Mouse (Mus musculus) liver, postnatal 0 days (tissue): ENCODE data around the gene Lipc. TPM values are rescaled to one million over a fixed set of nuclear protein-coding genes. Genes with fewer than 3 reads are reported as not detected.

Experiments
- ATAC-seq: fragments of 200-750 bp; cut with Nextera tagmentation; 2 replicates; pipeline ENCODE4 v1.8.0; 2017; ENCODE audit warnings: mild to moderate bottlenecking, moderate library complexity
- DNase-seq: peaks from one replicate; pipeline ENCODE4 v3.0.0-alpha.2; 2016
- H3K27ac ChIP-seq: fragments of 300-500 bp; sonication (generic); 2 replicates; pipeline ENCODE4 v1.5.1; 2014; ENCODE audit warnings: antibody characterized with exemption, moderate library complexity, mild to moderate bottlenecking, low read depth
- H3K27me3 ChIP-seq: fragments of 300-500 bp; sonication (generic); 2 replicates; pipeline ENCODE4 v1.6.1; 2014; ENCODE audit warnings: low read length, control low read depth, mixed read lengths; ENCODE audit not compliant: insufficient read depth
- H3K36me3 ChIP-seq: fragments of 300-500 bp; sonication (generic); replicated peaks from 2 replicates; pipeline ENCODE4 v1.6.1; 2014; ENCODE audit warnings: mild to moderate bottlenecking, control low read depth, low read length, moderate library complexity, mixed read lengths; ENCODE audit not compliant: insufficient read depth
- H3K4me1 ChIP-seq: fragments of 300-500 bp; sonication (generic); 2 replicates; pipeline ENCODE4 v1.6.1; 2014; ENCODE audit warnings: antibody characterized with exemption, mild to moderate bottlenecking, control low read depth; ENCODE audit not compliant: insufficient read depth
- H3K4me2 ChIP-seq: fragments of 300-500 bp; sonication (generic); 2 replicates; pipeline ENCODE4 v1.6.1; 2014; ENCODE audit warnings: low read depth, mild to moderate bottlenecking, low read length, moderate library complexity, mixed read lengths
- H3K4me3 ChIP-seq: fragments of 300-500 bp; sonication (generic); 2 replicates; pipeline ENCODE4 v1.5.1; 2014; ENCODE audit warnings: low read depth, low read length
- H3K9ac ChIP-seq: fragments of 300-500 bp; sonication (generic); replicated peaks from 2 replicates; pipeline ENCODE4 v1.6.1; 2014; ENCODE audit warnings: mild to moderate bottlenecking, moderate library complexity
- H3K9me3 ChIP-seq: fragments of 300-500 bp; sonication (generic); 2 replicates; pipeline ENCODE4 v1.6.1; 2016; ENCODE audit warnings: mild to moderate bottlenecking, control low read depth, low read length, mixed read lengths
- CTCF ChIP-seq: sonication (generic); IDR thresholded peaks from 2 replicates; pipeline ENCODE4 v1.5.1; 2016; ENCODE audit warnings: antibody characterized with exemption, low read depth
- EP300 ChIP-seq: IDR thresholded peaks from 2 replicates; pipeline ENCODE4 v1.6.1; 2016; ENCODE audit warnings: antibody characterized with exemption, low read depth, mild to moderate bottlenecking
- WGBS: fragments of 180-500 bp; shearing (Covaris S2); extraction: QIAGEN DNeasy Blood & Tissue Kit; methylation state at CpG from one replicate; pipeline ENCODE4 v1.1.7; 2014; ENCODE audit not compliant: insufficient replicate concordance; 5-methylcytosine and 5-hydroxymethylcytosine counted together
- polyA plus RNA-seq: library from polyadenylated mRNA; unstranded; fragments of >200 nt; fragmentation: Nextera tagmentation; extraction: Ambion mirVana; gene quantifications from 2 replicates; pipeline ENCODE4 v1.2.1, GENCODE M21; 2015

Gene Lipc
- 104 and 108 TPM in 2 replicates for polyA plus RNA-seq

DNA sequence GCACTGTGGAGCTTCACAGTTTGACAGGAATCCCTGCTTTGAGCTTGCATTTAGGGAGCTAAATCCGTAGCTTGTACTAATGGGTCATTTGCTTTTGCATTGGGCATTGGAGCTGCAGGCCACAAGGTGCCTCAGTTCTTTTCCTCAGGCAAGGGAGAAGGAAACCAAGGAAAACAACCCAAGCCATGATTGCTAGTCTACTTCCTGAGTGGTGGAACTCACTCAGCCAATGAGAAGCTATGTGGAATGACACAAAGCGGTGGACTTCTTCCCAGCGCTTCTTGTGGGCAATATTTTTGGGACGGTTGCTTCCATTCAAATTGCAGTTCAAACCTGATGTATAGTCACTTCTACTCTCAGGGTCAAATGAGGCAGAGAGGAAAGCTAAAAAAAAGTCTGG is at the start of gene Lipc:
Gene Lipc (minus strand): TSS at position 101 of the 400 bp plus-strand sequence.
- Histone ChIP-seq H3K27ac (no peak within 1 kb of the TSS), H3K4me3 (no peak within 1 kb of the TSS), H3K36me3 (no peaks in the 10 kb centered on the region), H3K9me3 (no peaks in the 10 kb centered on the region), H3K27me3 (no peaks in the 10 kb centered on the region), H3K4me2 (no peak within 1 kb of the TSS), H3K9ac (no peak within 1 kb of the TSS), H3K4me1 (no peaks in the 10 kb centered on the region; the same call in 1 of the 2 replicates)
- TF ChIP-seq EP300 (no peak), CTCF (no peak)
- no peak for DNase-seq
- no peak for ATAC-seq
- 86% methylated on average over 4 of the region's 4 CpGs for WGBS

- no peaks in the 10 kb centered on the region for H3K27me3 ChIP-seq
- 79% methylated on average over 4 of the region's 4 CpGs for WGBS
- TF ChIP-seq CTCF (no peak), EP300 (no peak)
- H3K9ac ChIP-seq = no peak overlapping the region
- ATAC-seq (no peak), DNase-seq (no peak)
- no peak overlapping the region for H3K4me2 ChIP-seq
- no peaks in the 10 kb centered on the region for H3K9me3 ChIP-seq
- H3K27ac ChIP-seq = no peak overlapping the region
- no peak overlapping the region for H3K4me3 ChIP-seq
- H3K36me3 ChIP-seq = no peaks in the 10 kb centered on the region
- no peaks in the 10 kb centered on the region for H3K4me1 ChIP-seq
Measured at GRCm38 (mm10) chr9:70999161-70999560, 47.1 kb upstream of the Lipc start.

GRCm38 (mm10) chr9:70998719-70999118 is 46.7 kb upstream of the Lipc start:
- DNase-seq (no peak), ATAC-seq (0 out of 2 replicates have a peak, but pooled peaks have one; percentile 27)
- Histone ChIP-seq H3K9me3 (no peaks in the 10 kb centered on the region), H3K36me3 (no peaks in the 10 kb centered on the region), H3K4me1 (no peaks in the 10 kb centered on the region), H3K27ac (no peak overlapping the region), H3K27me3 (no peaks in the 10 kb centered on the region), H3K9ac (no peak overlapping the region), H3K4me2 (no peak overlapping the region), H3K4me3 (no peak overlapping the region)
- 67% methylated on average over 6 of the region's 6 CpGs for WGBS
- TF ChIP-seq EP300 = no peak
- no peak for TF ChIP-seq CTCF

- Histone ChIP-seq H3K9ac (no peak overlapping the region), H3K27ac (no peak overlapping the region), H3K4me3 (no peak overlapping the region), H3K4me1 (no peaks in the 10 kb centered on the region), H3K4me2 (no peak overlapping the region), H3K27me3 (no peaks in the 10 kb centered on the region), H3K36me3 (no peaks in the 10 kb centered on the region), H3K9me3 (no peaks in the 10 kb centered on the region)
- no peak for ATAC-seq
- 67% methylated on average over 6 of the region's 6 CpGs for WGBS
- no peak for DNase-seq
- TF ChIP-seq CTCF = no peak
- TF ChIP-seq EP300 = no peak
Measured at GRCm38 (mm10) chr9:70993326-70993725, 41.3 kb upstream of the Lipc start.

DNA sequence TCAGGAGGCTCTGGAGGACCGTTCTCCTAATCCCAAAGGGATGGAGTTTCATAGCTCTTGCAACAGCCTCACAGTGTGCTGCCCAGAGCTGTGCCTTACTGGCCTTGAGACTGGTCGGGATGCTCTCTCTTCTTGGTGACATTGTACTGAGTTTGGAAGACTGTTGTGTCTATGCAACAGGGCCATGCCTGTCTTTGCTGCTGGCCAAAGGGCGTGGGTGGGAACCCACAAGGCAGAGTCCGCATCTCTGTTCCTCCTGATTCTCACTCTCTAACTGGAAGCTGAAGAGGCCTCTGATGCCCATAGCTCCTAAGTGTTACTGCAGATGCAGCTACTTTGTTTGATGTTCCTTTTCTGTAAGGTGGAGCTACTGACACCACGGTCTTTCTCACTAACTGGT is 39.4 kb upstream of the Lipc start:
- ATAC-seq (no peak), DNase-seq (no peak)
- Histone ChIP-seq H3K4me2 (no peak overlapping the region), H3K4me1 (no peaks in the 10 kb centered on the region), H3K27me3 (no peaks in the 10 kb centered on the region), H3K36me3 (no peaks in the 10 kb centered on the region), H3K9me3 (no peaks in the 10 kb centered on the region), H3K27ac (no peak overlapping the region), H3K4me3 (no peak overlapping the region), H3K9ac (no peak overlapping the region)
- TF ChIP-seq EP300 (no peak), CTCF (no peak)
- 77% methylated on average over 5 of the region's 5 CpGs for WGBS

- Histone ChIP-seq H3K36me3 (no peaks in the 10 kb centered on the region), H3K9me3 (peaks cover 6% of the 10 kb centered on the region; the same call in 1 of the 2 replicates), H3K4me2 (no peak overlapping the region), H3K27me3 (no peaks in the 10 kb centered on the region), H3K4me1 (peaks cover 10% of the 10 kb centered on the region), H3K27ac (peak overlapping the region; percentile 67), H3K9ac (no peak overlapping the region), H3K4me3 (no peak overlapping the region)
- ATAC-seq (peak; percentile 82), DNase-seq (peak; percentile 26)
- WGBS = 37% methylated on average over 2 of the region's 2 CpGs
- no peak for TF ChIP-seq EP300
- TF ChIP-seq CTCF = no peak
Measured at GRCm38 (mm10) chr9:70987210-70987609, 35.2 kb upstream of the Lipc start.

DNA sequence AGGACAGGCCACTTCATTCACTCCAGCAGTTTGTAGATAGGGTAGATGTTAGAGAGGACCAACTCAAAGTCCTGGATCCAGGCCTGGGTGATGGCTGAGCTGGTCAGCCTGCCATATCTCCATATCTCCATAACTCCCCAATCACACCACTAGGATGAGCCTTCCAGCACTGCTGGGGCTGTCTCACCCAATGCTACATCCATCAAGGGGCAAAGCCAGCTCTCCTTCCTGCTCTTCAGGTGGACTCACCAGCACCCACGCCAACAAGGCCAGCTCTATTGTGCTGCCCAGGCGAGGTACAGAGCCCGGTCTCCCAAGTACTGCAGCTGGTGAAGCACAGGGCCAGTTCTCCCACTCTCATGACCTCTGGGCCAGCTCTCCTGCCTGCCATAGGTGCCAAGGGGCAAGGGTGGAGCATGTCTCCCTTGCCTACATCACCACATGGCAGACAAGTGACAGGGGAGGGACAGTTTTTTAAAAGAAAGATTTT is 31.0 kb upstream of the Lipc start:
- H3K27me3 ChIP-seq = no peaks in the 10 kb centered on the region

More for the DNA sequence above, 31.0 kb upstream of the Lipc start:
- Histone ChIP-seq H3K4me3 (no peak overlapping the region), H3K4me1 (peaks cover 16% of the 10 kb centered on the region), H3K36me3 (no peaks in the 10 kb centered on the region), H3K9me3 (peaks cover 6% of the 10 kb centered on the region; the same call in 1 of the 2 replicates), H3K9ac (no peak overlapping the region), H3K4me2 (no peak overlapping the region), H3K27ac (no peak overlapping the region)
- ATAC-seq (no peak), DNase-seq (no peak)
- 91% methylated on average over 3 of the region's 3 CpGs for WGBS
- TF ChIP-seq EP300 (no peak), CTCF (no peak)
